Mouse (Mus musculus): Measurements from ENCODE around the gene Ccdc171.
A peak's percentile ranks its signal among the peaks of the same experiment; 100 is the strongest.
"Not testable (repeated sequence)": the region's sequence is repeated elsewhere in the genome, so short reads cannot be mapped to it uniquely, and the experiment has no call there.

The Ccdc171 gene

GRCm38 (mm10) chr4:83524843-83525689 lies at the start of gene Ccdc171:
Gene Ccdc171, plus strand, starts transcription at chr4:83525545.
- DNase-seq (ENCODE audit: low spot score), result peak; percentile 95

- DNase-seq (ENCODE audit: low spot score), result no peak
These were observed 40.1 kb upstream of the Ccdc171 start for GRCm38 (mm10) chr4:83485250-83485649.

GRCm38 (mm10) chr4:83485735-83486116 lies 39.6 kb upstream of the Ccdc171 start:
- peak; percentile 92 for DNase-seq (ENCODE audit: low spot score)

- DNase-seq (ENCODE audit: low spot score), result peak; percentile 83
These were observed 39.0 kb upstream of the Ccdc171 start, which contains the start of gene Psip1 for GRCm38 (mm10) chr4:83486117-83486901. Gene Psip1, minus strand, starts transcription at chr4:83486459.

- DNase-seq (ENCODE audit: low spot score), result no peak
These were observed 36.2 kb upstream of the Ccdc171 start for GRCm38 (mm10) chr4:83489121-83489520.

- DNase-seq (ENCODE audit: low spot score), result no peak
These were observed 32.2 kb upstream of the Ccdc171 start for GRCm38 (mm10) chr4:83493112-83493511.

- not testable (repeated sequence) for DNase-seq (ENCODE audit: low spot score)
These were observed 28.3 kb upstream of the Ccdc171 start for GRCm38 (mm10) chr4:83497013-83497412.

GRCm38 (mm10) chr4:83500154-83501036 lies 24.9 kb upstream of the Ccdc171 start:
- no peak for DNase-seq (ENCODE audit: low spot score)

GRCm38 (mm10) chr4:83501037-83501430 lies 24.3 kb upstream of the Ccdc171 start:
- no peak for DNase-seq (ENCODE audit: low spot score)

GRCm38 (mm10) chr4:83509600-83509999 lies 15.7 kb upstream of the Ccdc171 start:
- DNase-seq (ENCODE audit: low spot score), result no peak

- DNase-seq (ENCODE audit: low spot score), result no peak
These were observed 14.3 kb upstream of the Ccdc171 start for GRCm38 (mm10) chr4:83511083-83511482.

- DNase-seq (ENCODE audit: low spot score), result no peak
These were observed 13.1 kb upstream of the Ccdc171 start for GRCm38 (mm10) chr4:83512217-83512616.

- no peak for DNase-seq (ENCODE audit: low spot score)
These were observed 12.7 kb upstream of the Ccdc171 start for GRCm38 (mm10) chr4:83512644-83513043.

GRCm38 (mm10) chr4:83514183-83514582 lies 11.2 kb upstream of the Ccdc171 start:
- DNase-seq (ENCODE audit: low spot score), result no peak

GRCm38 (mm10) chr4:83514976-83515669 lies 10.2 kb upstream of the Ccdc171 start:
- DNase-seq (ENCODE audit: low spot score), result no peak

- not testable (repeated sequence) for DNase-seq (ENCODE audit: low spot score)
These were observed 9.2 kb upstream of the Ccdc171 start for GRCm38 (mm10) chr4:83516144-83516543.

- DNase-seq (ENCODE audit: low spot score), result no peak
These were observed 6.2 kb upstream of the Ccdc171 start for GRCm38 (mm10) chr4:83519148-83519547.

- DNase-seq (ENCODE audit: low spot score), result no peak
These were observed 5.5 kb upstream of the Ccdc171 start for GRCm38 (mm10) chr4:83519807-83520206.

GRCm38 (mm10) chr4:83520308-83520707 lies 5.0 kb upstream of the Ccdc171 start:
- no peak for DNase-seq (ENCODE audit: low spot score)

- DNase-seq (ENCODE audit: low spot score), result no peak
These were observed 3.3 kb upstream of the Ccdc171 start for GRCm38 (mm10) chr4:83522066-83522465.

- DNase-seq (ENCODE audit: low spot score), result no peak
These were observed 896 bp upstream of the Ccdc171 start for GRCm38 (mm10) chr4:83524456-83524842.

Measured in MN1 (cell line).